Mouse (Mus musculus) olfactory bulb, adult 2 months (tissue): ENCODE measurements around the gene Myo3b.
"Not testable (repeated sequence)": the region's sequence is repeated elsewhere in the genome, so short reads cannot be mapped to it uniquely, and the experiment has no call there.

ENCODE experiments used
- CTCF ChIP-seq: fragments of 200-500 bp; IDR thresholded peaks from 2 replicates; pipeline ENCODE4 v1.5.1; 2012; ENCODE audit warnings: low read depth, mild to moderate bottlenecking, low read length, moderate library complexity; ENCODE audit not compliant: insufficient read depth
- POLR2A ChIP-seq: fragments of 200-500 bp; IDR thresholded peaks from 2 replicates; pipeline ENCODE4 v1.6.1; 2012; ENCODE audit warnings: mild to moderate bottlenecking, low read depth, low read length, moderate library complexity; ENCODE audit not compliant: insufficient read depth

DNA sequence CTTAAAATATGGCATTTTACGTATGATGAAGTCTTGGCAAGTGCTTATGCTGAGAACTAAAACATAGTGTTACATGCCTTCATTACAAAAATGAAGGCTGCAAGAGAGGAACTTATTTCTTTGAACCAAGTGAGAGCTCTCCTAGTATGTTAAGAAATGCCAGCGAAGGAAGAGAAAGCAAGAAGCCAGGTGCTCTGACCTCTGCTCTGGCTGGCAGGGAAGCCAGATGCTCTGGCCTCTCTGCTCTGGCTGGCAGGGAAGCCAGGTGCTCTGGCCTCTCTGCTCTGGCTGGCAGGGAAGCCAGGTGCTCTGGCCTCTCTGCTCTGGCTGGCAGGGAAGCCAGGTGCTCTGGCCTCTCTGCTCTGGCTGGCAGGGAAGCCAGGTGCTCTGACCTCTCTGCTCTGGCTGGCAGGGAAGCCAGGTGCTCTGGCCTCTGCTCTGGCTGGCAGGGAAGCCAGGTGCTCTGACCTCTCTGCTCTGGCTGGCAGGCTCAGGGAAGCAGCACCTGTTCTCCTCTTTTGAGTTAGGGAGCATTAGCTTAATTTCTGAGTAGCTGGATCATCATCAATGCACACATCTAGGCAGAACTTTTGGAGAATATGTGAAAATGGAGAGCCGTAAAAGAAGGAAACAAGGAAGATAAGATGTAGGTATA lies 44.7 kb upstream of the Myo3b start:
- not testable (repeated sequence) for TF ChIP-seq POLR2A, CTCF
